Mouse (Mus musculus): ENCODE results near the gene Wwp2. TPM values are rescaled to one million over a fixed set of nuclear protein-coding genes. Genes with fewer than 3 reads are reported as not detected.

Gene Wwp2
- polyA plus RNA-seq, 1 experiment = 59.8 TPM

DNA sequence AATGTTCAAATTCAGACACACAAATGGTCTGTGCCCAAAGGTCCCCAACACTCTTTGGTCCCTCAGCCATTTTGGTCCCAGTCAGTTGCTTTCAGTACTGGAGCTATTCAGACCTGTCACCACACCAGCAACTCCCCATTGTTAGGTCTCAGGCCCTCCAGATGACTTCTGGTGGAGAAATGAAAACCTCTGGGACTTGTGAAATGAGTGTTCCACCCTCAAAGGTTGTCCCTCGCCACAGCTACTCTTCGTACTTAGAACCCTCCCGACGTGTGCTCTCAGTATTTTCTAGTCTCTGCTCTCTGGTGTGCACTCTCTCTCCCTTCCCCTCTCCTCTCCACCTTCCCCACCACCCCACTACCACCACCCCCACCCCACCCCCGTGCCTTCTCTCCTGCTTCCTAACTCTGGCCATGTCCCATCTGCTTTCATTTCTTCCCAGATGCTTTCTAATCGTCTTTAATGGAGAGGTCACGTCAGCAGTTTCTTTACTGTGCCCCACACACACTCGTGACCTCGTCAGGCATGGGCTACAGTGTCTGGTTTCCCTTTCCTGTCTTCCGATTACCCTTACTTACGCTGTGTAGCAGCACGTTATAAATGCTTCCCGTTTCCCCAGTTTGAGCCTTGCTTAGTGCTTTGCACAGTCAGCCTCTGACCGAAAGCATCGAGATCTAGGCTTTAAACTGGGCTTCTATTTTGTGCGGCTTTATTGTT is 124.8 kb downstream of the Wwp2 start:
- Histone ChIP-seq H3K4me3 (no peak overlapping the region), H3K27me3 (ENCODE audit: control insufficient read depth, insufficient read depth, insufficient read length) (no peaks in the 10 kb centered on the region), H3K79me2 (ENCODE audit: control insufficient read depth, insufficient read depth) (no peaks in the 10 kb centered on the region), H3ac (ENCODE audit: control insufficient read depth, insufficient read length) (no peak overlapping the region), H3K36me3 (ENCODE audit: control insufficient read depth, insufficient read depth) (no peaks in the 10 kb centered on the region), H3K4me2 (ENCODE audit: low read depth) (no peak overlapping the region)
- TF ChIP-seq TCF12 (IDR thresholded peaks at IDR 0.05; ENCODE audit: insufficient read depth, poor library complexity, severe bottlenecking) (no peak), SRF (IDR thresholded peaks at IDR 0.05; ENCODE audit: control insufficient read depth, insufficient read length, low read depth) (no peak)

DNA sequence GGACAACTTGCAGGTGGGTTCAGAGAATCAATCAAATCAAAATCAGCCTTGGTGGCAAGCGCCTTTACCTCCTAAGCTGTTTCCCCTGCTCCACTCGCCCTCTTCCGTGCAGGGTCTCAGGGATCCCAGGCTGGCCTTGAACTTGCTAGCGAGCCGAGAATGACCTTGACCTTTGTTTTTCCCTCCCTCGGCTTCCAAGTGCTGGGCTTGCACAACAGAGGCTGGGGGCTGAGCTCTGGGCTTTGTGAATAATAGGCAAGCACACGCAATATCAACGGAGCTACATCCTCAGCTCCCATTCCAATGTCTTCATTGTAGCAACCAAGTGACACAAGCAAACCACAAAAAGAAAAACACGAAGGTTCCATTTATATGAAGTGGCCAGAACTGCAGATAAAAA is 126.0 kb downstream of the Wwp2 start:
- H3K79me2 ChIP-seq (ENCODE audit: control insufficient read depth, insufficient read depth) = no peaks in the 10 kb centered on the region
- no peak overlapping the region for H3ac ChIP-seq (ENCODE audit: control insufficient read depth, insufficient read length)
- H3K27me3 ChIP-seq (ENCODE audit: control insufficient read depth, insufficient read depth, insufficient read length) = no peaks in the 10 kb centered on the region
- no peak overlapping the region for H3K4me2 ChIP-seq (ENCODE audit: low read depth)
- no peak for TF ChIP-seq MAX (IDR thresholded peaks at IDR 0.05; ENCODE audit: low read depth)
- no peak for TF ChIP-seq POLR2AphosphoS2 (IDR thresholded peaks at IDR 0.05; ENCODE audit: insufficient read length, low read depth)
- no peak for TF ChIP-seq POLR2A (IDR thresholded peaks at IDR 0.05; ENCODE audit: insufficient read length, low read depth)
- no peak for TF ChIP-seq TCF3 (IDR thresholded peaks at IDR 0.05; ENCODE audit: insufficient read length, low read depth)
- TF ChIP-seq CEBPB (IDR thresholded peaks at IDR 0.05; ENCODE audit: insufficient read depth, poor library complexity, severe bottlenecking) = no peak
- H3K4me3 ChIP-seq = no peak overlapping the region
- H3K36me3 ChIP-seq (ENCODE audit: control insufficient read depth, insufficient read depth) = no peaks in the 10 kb centered on the region

- TF ChIP-seq REST (IDR thresholded peaks at IDR 0.05; ENCODE audit: insufficient read depth, insufficient read length) (no peak), POLR2A (IDR thresholded peaks at IDR 0.05; ENCODE audit: insufficient read length, low read depth) (no peak), E2F4 (IDR thresholded peaks at IDR 0.05; ENCODE audit: insufficient read depth) (no peak), MYOD1 (IDR thresholded peaks at IDR 0.05; ENCODE audit: control insufficient read depth in 1 of 3, insufficient read length in 2 of 3, low read depth in 2 of 3) (no peak), MYOG (IDR thresholded peaks at IDR 0.05; ENCODE audit: control insufficient read depth in 1 of 3, insufficient read depth in 1 of 3, insufficient read length in 2 of 3, low read depth in 2 of 3) (no peak), TCF3 (IDR thresholded peaks at IDR 0.05; ENCODE audit: insufficient read length, low read depth) (no peak), SRF (IDR thresholded peaks at IDR 0.05; ENCODE audit: control insufficient read depth, insufficient read length, low read depth) (no peak)
- Histone ChIP-seq H3K27me3 (ENCODE audit: control insufficient read depth, insufficient read depth, insufficient read length) (no peaks in the 10 kb centered on the region), H3K36me3 (ENCODE audit: control insufficient read depth, insufficient read depth) (no peaks in the 10 kb centered on the region), H3K4me3 (no peak overlapping the region), H3K4me2 (ENCODE audit: low read depth) (no peak overlapping the region), H3K79me2 (ENCODE audit: control insufficient read depth, insufficient read depth) (no peaks in the 10 kb centered on the region), H3ac (ENCODE audit: control insufficient read depth, insufficient read length) (no peak overlapping the region)
Observed at GRCm38 (mm10) chr8:107571046-107571445, 134.9 kb downstream of the Wwp2 start.

DNA sequence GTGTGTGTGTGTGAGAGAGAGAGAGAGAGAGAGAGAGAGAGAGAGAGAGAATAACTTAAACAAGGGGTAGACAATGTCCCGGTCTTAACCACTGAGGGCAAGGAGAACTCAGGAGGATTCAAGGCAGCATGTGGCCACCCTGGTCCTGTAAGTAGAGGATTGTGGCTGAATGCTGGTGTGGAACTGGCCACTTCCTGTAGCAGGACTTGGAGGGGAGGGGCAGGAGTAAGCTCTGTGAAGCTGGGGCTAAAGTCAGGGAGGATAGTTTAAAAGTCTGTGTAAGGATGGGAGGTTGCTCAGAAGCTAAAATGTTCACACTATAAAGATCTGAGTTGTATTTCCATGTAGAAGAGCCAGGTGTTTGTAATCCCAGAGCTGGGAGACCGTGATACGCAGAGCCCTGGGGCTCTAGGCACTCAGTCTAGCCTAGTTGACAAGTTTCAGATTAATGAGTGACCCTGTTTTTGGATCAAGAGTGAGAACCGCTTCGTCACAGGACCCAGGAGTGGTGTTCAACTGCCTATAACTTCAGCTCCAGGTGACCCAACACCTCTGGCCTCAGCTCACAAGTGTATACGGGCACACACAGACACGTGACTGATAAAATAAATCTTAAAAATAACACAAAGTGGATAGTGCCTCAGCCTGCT is 135.4 kb downstream of the Wwp2 start:
- Histone ChIP-seq H3K4me2 (ENCODE audit: low read depth) (no peak overlapping the region), H3ac (ENCODE audit: control insufficient read depth, insufficient read length) (no peak overlapping the region), H3K27me3 (ENCODE audit: control insufficient read depth, insufficient read depth, insufficient read length) (no peaks in the 10 kb centered on the region), H3K36me3 (ENCODE audit: control insufficient read depth, insufficient read depth) (no peaks in the 10 kb centered on the region), H3K4me3 (no peak overlapping the region), H3K79me2 (ENCODE audit: control insufficient read depth, insufficient read depth) (no peaks in the 10 kb centered on the region)
- TF ChIP-seq MYOD1 (IDR thresholded peaks at IDR 0.05; ENCODE audit: control insufficient read depth in 1 of 3, insufficient read length in 2 of 3, low read depth in 2 of 3) (no peak), MAX (IDR thresholded peaks at IDR 0.05; ENCODE audit: low read depth) (no peak), USF1 (IDR thresholded peaks at IDR 0.05; ENCODE audit: low read depth) (no peak), TCF3 (IDR thresholded peaks at IDR 0.05; ENCODE audit: insufficient read length, low read depth) (no peak), POLR2AphosphoS2 (IDR thresholded peaks at IDR 0.05; ENCODE audit: insufficient read length, low read depth) (no peak), CEBPB (IDR thresholded peaks at IDR 0.05; ENCODE audit: insufficient read depth, poor library complexity, severe bottlenecking) (no peak), SRF (IDR thresholded peaks at IDR 0.05; ENCODE audit: control insufficient read depth, insufficient read length, low read depth) (no peak), POLR2A (IDR thresholded peaks at IDR 0.05; ENCODE audit: insufficient read length, low read depth) (no peak), REST (IDR thresholded peaks at IDR 0.05; ENCODE audit: insufficient read depth, insufficient read length) (no peak), MYOG (IDR thresholded peaks at IDR 0.05; ENCODE audit: control insufficient read depth in 1 of 3, insufficient read depth in 1 of 3, insufficient read length in 2 of 3, low read depth in 2 of 3) (no peak), E2F4 (IDR thresholded peaks at IDR 0.05; ENCODE audit: insufficient read depth) (no peak), TCF12 (IDR thresholded peaks at IDR 0.05; ENCODE audit: insufficient read depth, poor library complexity, severe bottlenecking) (no peak)

GRCm38 (mm10) chr8:107572497-107572896 is 136.3 kb downstream of the Wwp2 start:
- Histone ChIP-seq H3K4me3 (no peak overlapping the region), H3K36me3 (ENCODE audit: control insufficient read depth, insufficient read depth) (no peaks in the 10 kb centered on the region), H3K27me3 (ENCODE audit: control insufficient read depth, insufficient read depth, insufficient read length) (no peaks in the 10 kb centered on the region), H3K79me2 (ENCODE audit: control insufficient read depth, insufficient read depth) (no peaks in the 10 kb centered on the region), H3K4me2 (ENCODE audit: low read depth) (no peak overlapping the region), H3ac (ENCODE audit: control insufficient read depth, insufficient read length) (no peak overlapping the region)
- TF ChIP-seq POLR2AphosphoS2 (IDR thresholded peaks at IDR 0.05; ENCODE audit: insufficient read length, low read depth) = no peak

Measured in myocyte (in vitro differentiated cells).